Mouse (Mus musculus) liver, embryonic 12.5 days (tissue): Measurements from ENCODE around the gene Bcl2a1d. TPM values are rescaled to one million over a fixed set of nuclear protein-coding genes. Genes with fewer than 3 reads are reported as not detected.
"Not testable (repeated sequence)": the region's sequence is repeated elsewhere in the genome, so short reads cannot be mapped to it uniquely, and the experiment has no call there.

ENCODE experiments used
- ATAC-seq: fragments of 200-750 bp; cut with Nextera tagmentation; 2 replicates; pipeline ENCODE4 v1.8.0; 2017; ENCODE audit warnings: moderate number of reproducible peaks, mild to moderate bottlenecking, moderate library complexity
- H3K27ac ChIP-seq: fragments of 300-500 bp; sonication (generic); 2 replicates; pipeline ENCODE4 v1.5.1; 2016; ENCODE audit warnings: mild to moderate bottlenecking
- H3K27me3 ChIP-seq: fragments of 300-500 bp; sonication (generic); replicated peaks from 2 replicates; pipeline ENCODE4 v1.6.1; 2016; ENCODE audit warnings: mild to moderate bottlenecking, moderate library complexity
- H3K36me3 ChIP-seq: fragments of 300-500 bp; sonication (generic); 2 replicates; pipeline ENCODE4 v1.6.1; 2016; ENCODE audit warnings: mild to moderate bottlenecking, moderate library complexity
- H3K4me1 ChIP-seq: fragments of 300-500 bp; sonication (generic); 2 replicates; pipeline ENCODE4 v1.6.1; 2016
- H3K4me2 ChIP-seq: fragments of 300-500 bp; sonication (generic); 2 replicates; pipeline ENCODE4 v1.6.1; 2016; ENCODE audit warnings: mild to moderate bottlenecking, moderate library complexity
- H3K4me3 ChIP-seq: fragments of 300-500 bp; sonication (generic); 2 replicates; pipeline ENCODE4 v1.5.1; 2016; ENCODE audit warnings: mild to moderate bottlenecking, moderate library complexity
- H3K9ac ChIP-seq: fragments of 300-500 bp; sonication (generic); 2 replicates; pipeline ENCODE4 v1.6.1; 2016; ENCODE audit warnings: mild to moderate bottlenecking, moderate library complexity
- H3K9me3 ChIP-seq: fragments of 300-500 bp; sonication (generic); replicated peaks from 2 replicates; pipeline ENCODE4 v1.6.1; 2016; ENCODE audit warnings: mild to moderate bottlenecking, moderate library complexity
- WGBS: fragments of 180-500 bp; shearing (Covaris S2); methylation state at CpG from one replicate; pipeline ENCODE4 v1.1.7; 2016; ENCODE audit not compliant: insufficient replicate concordance; 5-methylcytosine and 5-hydroxymethylcytosine counted together
- polyA plus RNA-seq: library from polyadenylated mRNA; unstranded; fragments of >200 nt; fragmentation: Nextera tagmentation; extraction: Ambion mirVana; gene quantifications from 2 replicates; pipeline ENCODE4 v1.2.1, GENCODE M21; 2016

Gene Bcl2a1d
- polyA plus RNA-seq, result 0.47 TPM in 1 of 2 replicates, not detected in the other

DNA sequence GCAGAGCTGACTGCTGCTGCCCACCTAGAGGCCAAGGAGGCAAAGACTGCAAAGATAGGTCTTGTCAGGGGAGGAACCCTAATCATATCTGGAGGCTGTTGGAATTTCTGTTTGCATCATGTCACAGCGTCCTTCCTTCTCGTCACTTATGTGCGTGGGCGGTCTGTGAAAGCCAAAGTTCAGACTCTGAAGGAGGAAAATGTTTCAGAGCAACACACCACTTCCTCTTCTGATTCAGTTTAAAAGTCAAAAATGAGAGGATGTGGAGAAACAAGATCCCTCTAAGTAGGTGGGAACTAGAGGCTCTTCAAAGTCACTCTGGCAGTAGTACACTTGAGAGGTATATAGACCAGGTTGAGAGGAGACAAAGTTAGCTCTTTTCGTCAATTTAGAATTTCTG, at the start of gene Bcl2a1d:
Bcl2a1d (minus strand) TSS at position 187 of the 400 bp plus-strand sequence.
- 44% methylated on average over 5 of the region's 5 CpGs for WGBS
- not testable (repeated sequence) for ATAC-seq

DNA sequence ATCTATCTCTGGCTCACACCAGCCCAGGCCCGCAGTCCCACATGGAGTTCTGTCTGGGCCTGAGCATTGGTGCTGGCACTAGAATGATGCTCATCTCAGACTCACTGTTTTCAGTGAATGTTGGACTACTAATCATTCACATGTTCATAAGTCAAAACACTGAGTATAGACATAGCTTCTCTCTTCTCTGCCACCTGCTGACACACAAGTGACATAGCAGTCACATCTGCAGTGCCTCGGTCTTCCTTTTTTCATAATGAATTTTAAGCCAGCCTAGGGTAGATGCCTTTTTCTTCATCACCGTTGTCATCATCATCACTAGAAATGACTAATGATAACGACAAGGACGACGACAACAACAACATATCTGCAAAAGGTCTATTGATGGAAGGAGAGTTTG, 38.5 kb upstream of the Bcl2a1d start:
- ATAC-seq, H3K36me3 ChIP-seq, H3K4me1 ChIP-seq, H3K9ac ChIP-seq, H3K4me3 ChIP-seq, H3K27me3 ChIP-seq, H3K4me2 ChIP-seq, H3K27ac ChIP-seq, H3K9me3 ChIP-seq: not testable (repeated sequence)
- 78% methylated on average over 2 of the region's 6 CpGs for WGBS

More for the DNA sequence above, at the start of gene Bcl2a1d:
- not testable (repeated sequence) for H3K27me3 ChIP-seq, H3K4me2 ChIP-seq, H3K4me1 ChIP-seq, H3K4me3 ChIP-seq, H3K27ac ChIP-seq, H3K9me3 ChIP-seq, H3K9ac ChIP-seq, H3K36me3 ChIP-seq

DNA sequence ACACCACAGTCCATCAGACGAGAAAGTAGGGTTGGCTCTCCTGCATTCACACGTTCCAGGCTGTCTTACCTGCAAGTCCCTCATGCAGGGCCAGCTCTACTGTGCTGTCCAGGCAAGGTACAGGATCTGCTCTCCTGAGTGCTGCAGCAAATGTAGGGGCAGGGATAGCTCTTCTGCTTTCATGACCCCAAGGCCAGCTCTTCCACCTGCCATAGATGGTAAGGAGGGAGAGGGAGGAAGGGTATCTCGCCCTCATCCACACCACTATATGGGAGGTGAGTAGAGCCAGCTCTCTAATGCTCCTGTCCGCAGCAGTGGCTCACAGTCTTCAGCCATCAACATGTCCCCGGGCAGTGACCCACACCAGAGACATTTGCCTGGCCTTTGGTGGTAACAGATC, 37.8 kb upstream of the Bcl2a1d start:
- not testable (repeated sequence) for H3K9me3 ChIP-seq, H3K36me3 ChIP-seq, H3K4me2 ChIP-seq, H3K9ac ChIP-seq, ATAC-seq, H3K27ac ChIP-seq, H3K27me3 ChIP-seq, H3K4me3 ChIP-seq, H3K4me1 ChIP-seq
- WGBS, result 68% methylated on average over 4 of the region's 5 CpGs

DNA sequence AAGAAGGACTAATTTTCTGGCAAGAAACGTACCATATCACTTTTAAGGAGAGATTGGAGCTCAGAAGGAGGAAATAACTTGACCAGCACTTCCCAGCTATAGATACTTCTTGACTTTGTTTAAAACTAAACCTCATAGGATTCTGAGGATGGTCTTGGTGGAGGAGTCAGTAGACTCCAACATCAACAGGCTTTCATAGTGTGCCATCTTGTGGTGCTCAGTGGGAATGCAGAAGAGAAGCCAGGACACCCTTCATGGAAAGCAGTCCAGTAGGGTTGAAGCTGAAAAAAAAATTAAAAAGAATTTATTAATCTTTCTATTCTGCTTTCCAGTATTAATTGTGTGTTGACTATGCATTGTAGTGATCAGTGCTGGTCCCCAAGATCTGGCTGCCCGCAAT, 15.0 kb upstream of the Bcl2a1d start:
- not testable (repeated sequence) for H3K9ac ChIP-seq, H3K4me1 ChIP-seq, H3K4me3 ChIP-seq, H3K9me3 ChIP-seq, H3K27me3 ChIP-seq, H3K4me2 ChIP-seq, H3K36me3 ChIP-seq, H3K27ac ChIP-seq, ATAC-seq
- no CpG with 5 or more reads among the region's 2 CpGs for WGBS

DNA sequence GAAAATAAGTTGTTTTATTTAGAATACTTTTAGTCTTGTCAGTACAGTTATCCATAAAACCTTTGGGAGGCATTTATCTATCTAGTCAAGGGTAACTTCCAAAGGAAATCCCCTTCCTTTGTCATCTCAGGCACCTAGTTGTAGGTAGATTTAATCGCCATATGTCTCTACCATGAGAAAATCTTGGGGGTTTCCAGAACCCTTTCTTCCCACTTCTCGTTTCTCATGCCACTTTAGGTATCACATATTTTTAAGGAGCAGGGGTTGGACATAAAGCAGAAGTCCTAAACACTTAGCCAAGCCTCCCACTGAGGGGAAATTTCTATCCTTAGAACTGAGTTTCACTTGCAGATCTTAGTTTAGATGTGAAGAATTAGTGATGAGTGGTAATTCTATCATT, 14.3 kb upstream of the Bcl2a1d start:
- not testable (repeated sequence) for H3K27ac ChIP-seq, H3K9me3 ChIP-seq, H3K4me1 ChIP-seq, H3K36me3 ChIP-seq, H3K9ac ChIP-seq, H3K27me3 ChIP-seq, H3K4me2 ChIP-seq, ATAC-seq, H3K4me3 ChIP-seq
- 42% methylated on average over 1 of the region's 2 CpGs for WGBS

DNA sequence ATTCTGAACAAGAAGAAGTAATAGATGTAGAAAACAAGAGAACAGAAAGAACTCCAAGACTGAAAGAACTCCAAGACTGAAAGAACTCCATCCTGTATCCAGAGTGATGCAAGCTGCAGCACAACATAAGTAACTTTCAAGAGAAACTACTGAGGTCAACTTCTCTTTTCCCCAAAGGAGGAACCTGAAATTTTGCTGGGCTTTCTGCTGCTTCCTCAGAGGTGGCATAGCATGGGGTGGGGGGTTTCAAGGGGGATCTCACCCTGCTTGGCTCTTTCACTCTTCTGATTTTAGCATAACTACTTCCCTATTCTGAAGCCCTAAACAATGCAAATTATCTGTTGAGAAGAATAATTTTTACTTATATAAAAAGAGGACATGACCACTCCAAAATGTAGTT, 3.6 kb upstream of the Bcl2a1d start:
- not testable (repeated sequence) for H3K27me3 ChIP-seq, H3K9me3 ChIP-seq, H3K9ac ChIP-seq, H3K4me1 ChIP-seq, H3K4me2 ChIP-seq, H3K36me3 ChIP-seq, H3K27ac ChIP-seq, ATAC-seq, H3K4me3 ChIP-seq

DNA sequence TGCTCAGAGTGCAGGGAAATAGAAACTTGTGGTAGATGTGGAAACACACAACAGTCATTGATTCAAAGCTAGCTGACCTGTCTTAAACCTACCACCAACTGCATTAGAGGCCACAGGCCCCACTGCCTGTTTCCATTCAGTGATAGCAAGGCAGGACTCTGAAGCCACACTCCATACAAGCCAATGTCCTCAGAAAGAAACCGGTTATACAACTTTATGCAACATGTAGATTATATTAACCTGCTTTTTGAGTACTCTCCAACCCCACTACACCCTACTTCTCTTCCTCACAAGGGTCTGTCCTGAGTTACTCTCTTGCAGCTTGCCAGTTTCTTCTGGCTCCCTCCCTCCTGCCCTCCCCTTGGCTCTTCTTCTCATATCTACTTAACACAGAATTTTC, 1.5 kb upstream of the Bcl2a1d start:
- not testable (repeated sequence) for H3K9ac ChIP-seq, H3K4me3 ChIP-seq, H3K27ac ChIP-seq, ATAC-seq, H3K27me3 ChIP-seq, H3K36me3 ChIP-seq, H3K9me3 ChIP-seq, H3K4me1 ChIP-seq, H3K4me2 ChIP-seq
- 48% methylated on average over 1 of the region's 1 CpGs for WGBS

DNA sequence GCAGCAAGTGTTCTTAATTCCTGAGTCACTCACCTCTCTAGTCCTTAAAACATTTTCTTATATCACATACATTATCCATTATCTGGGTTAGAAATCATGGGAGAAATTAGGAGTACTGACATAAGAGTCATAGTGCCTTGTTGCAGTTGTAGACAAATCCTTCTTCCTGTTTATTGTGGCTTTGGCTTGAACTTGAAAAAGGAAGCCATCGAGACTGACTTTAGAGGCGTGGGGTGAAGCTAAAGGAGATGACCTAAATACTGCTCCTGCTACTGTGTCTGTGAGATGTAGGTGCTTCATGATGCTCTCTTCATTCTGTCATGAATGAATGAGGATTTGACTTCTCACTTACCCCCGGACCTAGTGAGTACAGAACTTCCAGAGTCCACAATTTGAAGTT, 620 bp upstream of the Bcl2a1d start:
- H3K27ac ChIP-seq, H3K9me3 ChIP-seq, H3K4me1 ChIP-seq, ATAC-seq, H3K9ac ChIP-seq, H3K27me3 ChIP-seq, H3K4me3 ChIP-seq, H3K36me3 ChIP-seq, H3K4me2 ChIP-seq: not testable (repeated sequence)
- WGBS, result 46% methylated on average over 2 of the region's 3 CpGs

DNA sequence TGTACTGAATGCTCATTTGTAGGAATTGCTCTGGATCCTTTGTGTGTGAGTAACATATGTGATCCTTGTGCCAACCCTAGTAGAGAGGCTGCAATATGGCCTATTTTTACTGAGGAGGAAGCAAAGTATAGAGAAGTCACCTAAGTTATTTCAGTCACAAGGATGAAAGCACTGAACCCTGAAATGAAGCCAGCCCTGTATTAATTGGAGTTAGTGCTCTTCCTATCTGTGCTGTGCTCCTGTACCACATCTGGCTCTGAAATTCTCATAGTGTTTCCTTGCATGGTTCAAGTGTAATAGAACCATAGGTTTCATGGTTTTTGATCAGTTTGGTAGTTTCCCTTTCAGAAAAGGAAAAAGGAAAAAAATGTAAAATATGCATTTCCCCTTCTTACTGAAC, 3.4 kb downstream of the Bcl2a1d start:
- not testable (repeated sequence) for ATAC-seq, H3K4me3 ChIP-seq, H3K27me3 ChIP-seq, H3K9ac ChIP-seq, H3K27ac ChIP-seq, H3K4me2 ChIP-seq, H3K4me1 ChIP-seq, H3K9me3 ChIP-seq, H3K36me3 ChIP-seq

DNA sequence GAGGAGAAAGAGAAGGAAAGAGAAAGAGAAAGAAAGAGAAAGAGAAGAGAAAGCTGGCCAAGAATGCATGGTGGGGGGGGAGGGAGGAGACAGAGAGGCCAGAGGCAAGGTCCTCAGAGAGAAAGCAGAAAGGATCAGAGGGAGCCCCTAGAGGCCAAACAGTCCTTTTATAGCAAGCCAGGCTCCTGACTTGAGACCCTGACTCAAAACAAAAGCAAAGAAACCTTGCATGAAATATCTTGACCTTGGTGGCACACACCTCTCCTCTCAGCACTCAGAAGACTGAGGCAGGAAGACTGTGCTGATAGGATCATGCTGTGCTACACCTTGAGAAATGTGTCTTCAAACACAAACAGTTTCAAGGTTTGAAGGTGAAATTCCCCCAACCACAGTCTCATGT, 10.1 kb downstream of the Bcl2a1d start:
- H3K4me2 ChIP-seq, ATAC-seq, H3K9ac ChIP-seq, H3K9me3 ChIP-seq, H3K27ac ChIP-seq, H3K4me1 ChIP-seq, H3K27me3 ChIP-seq, H3K4me3 ChIP-seq, H3K36me3 ChIP-seq: not testable (repeated sequence)

DNA sequence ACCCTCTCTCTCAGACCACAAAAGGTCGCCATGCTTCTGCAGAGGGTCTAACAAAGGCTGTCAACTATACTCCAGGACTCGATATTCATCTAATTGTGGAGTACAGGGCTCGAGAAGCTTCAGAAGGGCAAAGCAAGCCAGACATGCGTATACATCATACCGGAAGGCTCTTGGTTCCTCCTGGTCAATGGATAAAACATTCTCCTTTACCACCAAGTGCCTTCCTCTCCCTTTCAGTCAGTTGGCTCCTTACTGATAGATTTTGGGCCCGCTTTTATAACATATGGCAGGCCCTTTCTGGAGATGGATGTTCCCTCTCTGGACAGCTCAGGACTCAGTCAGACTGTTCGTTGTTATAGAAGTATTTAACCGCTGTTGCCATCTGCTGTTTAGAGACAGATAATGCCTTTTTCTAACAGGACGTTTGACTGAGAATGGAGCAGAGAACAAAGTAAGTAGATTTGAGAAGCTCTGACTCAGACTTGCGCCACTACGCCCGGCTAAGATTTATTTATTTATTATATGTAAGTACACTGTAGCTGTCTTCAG, 11.7 kb downstream of the Bcl2a1d start, which contains the start of gene Mthfsl:
Mthfsl (minus strand) TSS at position 308 of the 549 bp plus-strand sequence.
- not testable (repeated sequence) for H3K36me3 ChIP-seq, H3K9me3 ChIP-seq, H3K27me3 ChIP-seq, H3K4me1 ChIP-seq
- Histone ChIP-seq H3K4me3 (peak within 1 kb of the TSS; percentile 48), H3K9ac (peak within 1 kb of the TSS; percentile 44; the same call in 1 of the 2 replicates), H3K27ac (peak within 1 kb of the TSS; percentile 82), H3K4me2 (peak within 1 kb of the TSS; percentile 60)
- peak; percentile 25 for ATAC-seq
- WGBS, result 27% methylated on average over 11 of the region's 12 CpGs

DNA sequence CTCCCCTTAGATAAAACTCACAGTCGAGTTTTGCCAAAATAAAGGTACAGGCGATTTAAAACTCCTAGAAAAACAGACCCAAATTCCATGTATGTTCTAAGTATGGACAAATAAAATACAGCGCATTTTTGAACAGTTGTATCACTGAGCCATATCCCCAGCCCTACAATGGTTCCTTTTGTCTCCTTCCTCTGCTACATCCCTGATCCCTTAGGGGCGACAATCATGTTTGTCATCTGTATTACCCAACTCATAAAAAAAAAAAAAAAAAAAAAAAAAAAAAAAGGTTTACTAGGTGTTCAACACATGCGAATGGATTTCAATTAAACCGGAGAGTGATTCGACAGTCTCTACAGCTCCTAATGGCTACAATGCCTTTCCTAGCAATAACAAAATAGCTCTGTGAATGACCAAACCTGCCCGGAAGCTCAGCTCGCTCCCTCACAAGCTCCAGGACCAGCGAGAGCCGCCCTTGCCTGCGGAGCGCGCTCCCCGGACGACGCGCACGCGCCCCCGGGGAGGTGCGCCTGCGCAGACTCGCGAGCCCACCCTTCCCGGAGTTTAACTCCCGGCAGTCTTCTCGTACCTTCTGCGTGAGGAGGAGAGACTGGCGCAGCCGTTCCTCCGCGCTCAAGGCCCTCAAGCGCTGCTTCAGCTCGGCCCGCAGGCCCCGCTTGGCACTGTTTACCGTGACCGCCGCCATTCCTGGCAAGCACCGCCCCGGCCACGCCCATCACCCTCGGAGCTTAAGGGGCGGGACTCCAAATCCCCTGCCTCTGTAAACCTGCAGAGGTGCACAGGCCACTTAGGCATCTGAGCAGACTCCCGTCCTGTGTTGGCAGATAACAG, 12.4 kb downstream of the Bcl2a1d start:
- H3K36me3 ChIP-seq, H3K9me3 ChIP-seq, H3K27me3 ChIP-seq, H3K4me1 ChIP-seq: not testable (repeated sequence)
- peak; percentile 94 for ATAC-seq
- Histone ChIP-seq H3K27ac (peak overlapping the region; percentile 82), H3K9ac (peak overlapping the region; percentile 44; the same call in 1 of the 2 replicates), H3K4me2 (peak overlapping the region; percentile 58), H3K4me3 (peak overlapping the region; percentile 48)
- 13% methylated on average over 17 of the region's 46 CpGs for WGBS

DNA sequence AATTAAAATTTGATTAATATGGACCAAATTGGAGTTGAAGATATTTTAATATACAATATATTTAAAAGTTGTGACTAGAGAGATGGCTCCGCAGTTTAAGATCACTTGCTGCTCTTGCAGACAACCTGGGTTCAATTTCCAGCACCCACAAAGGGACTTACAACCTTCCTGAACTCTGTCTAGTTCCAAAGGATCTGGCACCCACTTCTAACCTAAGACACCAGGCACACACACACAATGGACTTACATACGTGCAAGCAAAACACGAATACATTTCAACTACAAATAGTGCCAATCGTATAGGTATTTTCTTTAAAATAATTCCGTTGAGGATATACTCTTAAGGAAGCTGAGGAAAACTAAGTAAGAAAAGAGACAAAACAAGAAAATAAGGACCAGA, 13.1 kb downstream of the Bcl2a1d start:
- 0 out of 2 replicates have a peak overlapping the region, but pooled peaks have one; percentile 48 for H3K4me3 ChIP-seq

More for the DNA sequence above, 13.1 kb downstream of the Bcl2a1d start:
- peak overlapping the region; percentile 58 for H3K4me2 ChIP-seq
- ATAC-seq, H3K4me1 ChIP-seq, H3K9me3 ChIP-seq, H3K9ac ChIP-seq, H3K27ac ChIP-seq, H3K27me3 ChIP-seq, H3K36me3 ChIP-seq: not testable (repeated sequence)
- WGBS, result 71% methylated on average over 5 of the region's 5 CpGs
